Mouse (Mus musculus) brown adipose tissue, adult 24 weeks (tissue): ENCODE measurements around the gene Dusp19. TPM values are rescaled to one million over a fixed set of nuclear protein-coding genes. Genes with fewer than 3 reads are reported as not detected.

ENCODE experiments used
- polyA plus RNA-seq: library from polyadenylated mRNA; stranded (reverse); fragments of >200 nt; gene quantifications from 2 replicates; pipeline ENCODE4 v1.2.4, GENCODE M21; 2012; ENCODE audit not compliant: missing spikeins, insufficient read depth, insufficient read length

The Dusp19 gene
- polyA plus RNA-seq, 1 experiment: 20.5 TPM

Other genes with a start within 250 kb of the Dusp19 start
- gene Frzb, start 169.4 kb upstream of the Dusp19 start, polyA plus RNA-seq: not detected in 2 replicates
- gene Nckap1, start 35.7 kb upstream of the Dusp19 start, polyA plus RNA-seq: 80.9 and 88.8 TPM in 2 replicates
- 10.6 and 16.3 TPM in 2 replicates for gene Nup35, start 191 bp downstream of the Dusp19 start, polyA plus RNA-seq